In genomic region chr19:29675562-29676078, GRCm38 (mm10) we compare ENCODE assay signal across 1 mouse cellular context.
A peak's percentile ranks its signal among the peaks of the same experiment; 100 is the strongest.
TF ChIP-seq lines count a peak whose summit lies in the region.

No protein-coding gene starts in this region.

TF ChIP-seq in MEL, 35 proteins besides CTCF, POLR2A, EP300 and RAD21 (continued from another document):
- TF ChIP-seq BHLHE40 (IDR thresholded peaks at IDR 0.05; ENCODE audit: borderline replicate concordance, low read depth, low read length) (peak; percentile 97), TCF12 (IDR thresholded peaks at IDR 0.05; ENCODE audit: low read depth, low read length) (peak; percentile 48; the same call in 1 of the 2 replicates), MYC (IDR thresholded peaks at IDR 0.05; ENCODE audit: low read depth, low read length) (peak; percentile 70), CHD2 (IDR thresholded peaks at IDR 0.05; ENCODE audit: low read length) (peak; percentile 42), GABPA (IDR thresholded peaks at IDR 0.05; ENCODE audit: low read depth, low read length) (no peak), GATA1 (IDR thresholded peaks at IDR 0.05; ENCODE audit: low read depth, low read length) (peak; percentile 67), NELFE (IDR thresholded peaks at IDR 0.05; ENCODE audit: low read depth, low read length) (peak; percentile 57), USF1 (IDR thresholded peaks at IDR 0.05; ENCODE audit: low read depth, low read length) (no peak), ETS1 (IDR thresholded peaks at IDR 0.05; ENCODE audit: low read depth, low read length) (peak; percentile 98), SIN3A (IDR thresholded peaks at IDR 0.05; ENCODE audit: low read length) (peak; percentile 82), E2F4 (IDR thresholded peaks at IDR 0.05; ENCODE audit: borderline replicate concordance, low read depth, low read length) (no peak), MAX (IDR thresholded peaks at IDR 0.05; ENCODE audit: low read length) (peak; percentile 77)
